Mouse (Mus musculus) intestine, embryonic 16.5 days (tissue): ENCODE results near the gene Znhit3. TPM values are rescaled to one million over a fixed set of nuclear protein-coding genes. Genes with fewer than 3 reads are reported as not detected.

Experiments used
- ATAC-seq: fragments of 200-750 bp; cut with Nextera tagmentation; 2 replicates; pipeline ENCODE4 v1.8.0; 2017; ENCODE audit warnings: moderate TSS enrichment, moderate library complexity
- H3K27ac ChIP-seq: fragments of 300-500 bp; sonication (generic); 2 replicates; pipeline ENCODE4 v1.5.1; 2014; ENCODE audit warnings: mild to moderate bottlenecking, low read length
- H3K27me3 ChIP-seq: fragments of 300-500 bp; sonication (generic); replicated peaks from 2 replicates; pipeline ENCODE4 v1.6.1; 2014; ENCODE audit warnings: low read length, control low read depth, mixed read lengths; ENCODE audit not compliant: control insufficient read depth, insufficient read depth
- H3K36me3 ChIP-seq: fragments of 300-500 bp; sonication (generic); 2 replicates; pipeline ENCODE4 v1.6.1; 2014; ENCODE audit warnings: low read length, control low read depth; ENCODE audit not compliant: control insufficient read depth, insufficient read depth
- H3K4me1 ChIP-seq: fragments of 300-500 bp; sonication (generic); 2 replicates; pipeline ENCODE4 v1.6.1; 2014; ENCODE audit warnings: low read length, control low read depth, mixed read lengths; ENCODE audit not compliant: control insufficient read depth, insufficient read depth
- H3K4me2 ChIP-seq: fragments of 300-500 bp; sonication (generic); 2 replicates; pipeline ENCODE4 v1.6.1; 2014; ENCODE audit warnings: low read depth, low read length, control low read depth
- H3K4me3 ChIP-seq: fragments of 300-500 bp; sonication (generic); 2 replicates; pipeline ENCODE4 v1.5.1; 2014; ENCODE audit warnings: mild to moderate bottlenecking, low read length
- H3K9ac ChIP-seq: fragments of 300-500 bp; sonication (generic); 2 replicates; pipeline ENCODE4 v1.6.1; 2014; ENCODE audit warnings: low read depth, low read length
- H3K9me3 ChIP-seq: fragments of 300-500 bp; sonication (generic); 2 replicates; pipeline ENCODE4 v1.6.1; 2016; ENCODE audit warnings: low read length, control low read depth; ENCODE audit not compliant: control insufficient read depth
- WGBS: fragments of 180-500 bp; shearing (Covaris S2); extraction: QIAGEN DNeasy Blood & Tissue Kit; methylation state at CpG from one replicate; pipeline ENCODE4 v1.1.7; 2014; 5-methylcytosine and 5-hydroxymethylcytosine counted together
- polyA plus RNA-seq: library from polyadenylated mRNA; unstranded; fragments of >200 nt; fragmentation: Nextera tagmentation; extraction: Ambion mirVana; gene quantifications from 2 replicates; pipeline ENCODE4 v1.2.1, GENCODE M21; 2015

Gene Znhit3
- 43.6 and 49.6 TPM in 2 replicates for polyA plus RNA-seq

- WGBS: 3% methylated on average over 34 of the region's 34 CpGs
- peak within 1 kb of the TSS; percentile 93 for H3K9ac ChIP-seq
These were observed at the start of gene Znhit3 for GRCm38 (mm10) chr11:84916053-84916702. Gene Znhit3, minus strand, starts transcription at chr11:84916366.

GRCm38 (mm10) chr11:84963556-84963955, 47.4 kb upstream of the Znhit3 start:
- no peak overlapping the region for H3K27ac ChIP-seq
- ATAC-seq: no peak
- no peak overlapping the region for H3K4me2 ChIP-seq
- H3K36me3 ChIP-seq: no peaks in the 10 kb centered on the region
- WGBS: 81% methylated on average over 3 of the region's 3 CpGs
- H3K4me1 ChIP-seq: peaks cover 5% of the 10 kb centered on the region; the same call in 1 of the 2 replicates
- no peaks in the 10 kb centered on the region for H3K9me3 ChIP-seq
- H3K9ac ChIP-seq: no peak overlapping the region
- peaks cover 9% of the 10 kb centered on the region for H3K27me3 ChIP-seq
- no peak overlapping the region for H3K4me3 ChIP-seq

More at GRCm38 (mm10) chr11:84916053-84916702, at the start of gene Znhit3:
- 0 out of 2 replicates have a peak, but pooled peaks cover 3% of the 10 kb centered on the region for H3K36me3 ChIP-seq
- H3K9me3 ChIP-seq: no peaks in the 10 kb centered on the region
- no peak within 1 kb of the TSS for H3K27ac ChIP-seq
- H3K4me1 ChIP-seq: 0 out of 2 replicates have a peak, but pooled peaks cover 3% of the 10 kb centered on the region
- peak; percentile 91 for ATAC-seq
- H3K27me3 ChIP-seq: no peaks in the 10 kb centered on the region
- peak within 1 kb of the TSS; percentile 90 for H3K4me3 ChIP-seq
- H3K4me2 ChIP-seq: peak within 1 kb of the TSS; percentile 64

GRCm38 (mm10) chr11:84962536-84962935, 46.4 kb upstream of the Znhit3 start:
- no peak overlapping the region for H3K4me2 ChIP-seq
- H3K9ac ChIP-seq: no peak overlapping the region
- H3K27ac ChIP-seq: no peak overlapping the region
- H3K9me3 ChIP-seq: no peaks in the 10 kb centered on the region
- peaks cover 12% of the 10 kb centered on the region for H3K4me1 ChIP-seq
- no peaks in the 10 kb centered on the region for H3K36me3 ChIP-seq
- no peak for ATAC-seq
- no peak overlapping the region for H3K4me3 ChIP-seq
- peaks cover 19% of the 10 kb centered on the region for H3K27me3 ChIP-seq
- 76% methylated on average over 4 of the region's 4 CpGs for WGBS

DNA sequence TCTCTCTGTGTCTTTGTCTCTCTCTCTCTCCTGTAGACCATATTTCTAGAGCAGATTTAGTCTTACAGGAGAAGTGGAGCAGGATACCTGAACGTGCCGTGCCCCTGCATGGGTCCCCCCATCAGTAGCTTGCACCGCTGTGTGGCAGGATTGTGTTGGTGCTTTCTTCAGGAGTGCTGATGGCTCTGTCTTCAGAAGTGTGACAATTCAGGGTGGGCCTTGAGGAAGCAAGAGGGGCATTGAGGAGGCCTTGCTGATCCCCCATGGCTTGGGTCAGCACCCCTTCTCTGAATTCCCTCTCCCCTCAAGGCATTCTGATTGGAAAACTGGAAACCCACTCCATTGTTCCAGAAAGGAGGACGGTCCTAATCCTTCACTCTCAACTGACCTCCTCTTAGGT, 45.4 kb upstream of the Znhit3 start:
- 88% methylated on average over 4 of the region's 4 CpGs for WGBS
- Histone ChIP-seq H3K4me2 (no peak overlapping the region), H3K27me3 (peaks cover 29% of the 10 kb centered on the region), H3K27ac (no peak overlapping the region), H3K4me3 (no peak overlapping the region), H3K36me3 (no peaks in the 10 kb centered on the region), H3K9ac (no peak overlapping the region), H3K9me3 (no peaks in the 10 kb centered on the region), H3K4me1 (peaks cover 13% of the 10 kb centered on the region)
- no peak for ATAC-seq

DNA sequence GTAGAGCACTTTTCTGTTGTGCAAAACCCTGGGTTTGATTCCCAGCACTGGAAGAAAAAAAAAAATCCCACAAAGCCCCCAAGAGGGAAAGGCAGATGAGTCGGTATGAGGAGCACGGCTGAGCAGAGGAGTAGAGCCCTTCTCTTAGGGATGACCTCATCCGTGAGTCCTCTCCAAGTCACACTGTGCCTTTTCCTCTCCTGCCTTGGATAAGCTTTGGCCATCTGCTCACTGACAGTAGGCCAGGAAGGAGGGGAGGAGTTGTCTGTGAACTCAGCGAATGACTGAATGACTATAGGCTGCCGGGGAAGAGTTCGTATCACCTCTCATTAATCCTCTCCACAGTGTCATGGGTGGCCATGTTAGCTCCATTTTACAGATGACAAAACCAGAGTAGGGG, 44.6 kb upstream of the Znhit3 start:
- Histone ChIP-seq H3K27me3 (peaks cover 35% of the 10 kb centered on the region), H3K9ac (no peak overlapping the region), H3K4me2 (no peak overlapping the region), H3K9me3 (no peaks in the 10 kb centered on the region), H3K27ac (no peak overlapping the region), H3K4me1 (peaks cover 13% of the 10 kb centered on the region), H3K36me3 (no peaks in the 10 kb centered on the region), H3K4me3 (no peak overlapping the region)
- ATAC-seq: no peak
- 70% methylated on average over 6 of the region's 6 CpGs for WGBS

DNA sequence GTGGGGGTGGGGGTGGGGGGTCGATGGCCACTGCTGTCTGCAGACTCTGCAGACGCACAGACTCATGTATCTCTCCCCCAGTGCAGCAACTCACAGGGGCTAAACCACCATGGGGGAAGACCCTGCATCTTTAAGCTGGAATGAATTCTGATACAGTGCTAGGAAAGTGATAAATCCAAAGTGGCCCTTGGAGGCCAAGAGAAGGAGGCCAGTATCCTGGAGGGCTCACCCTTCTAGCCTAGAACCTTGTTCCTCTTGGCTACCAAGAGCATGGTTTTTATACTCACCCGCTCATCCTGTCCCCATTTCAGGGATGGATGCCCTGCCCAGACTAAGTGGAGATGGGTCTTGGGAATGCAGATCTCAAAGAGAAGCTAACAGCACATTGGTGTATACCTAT, 44.1 kb upstream of the Znhit3 start:
- no peak for ATAC-seq
- Histone ChIP-seq H3K4me3 (no peak overlapping the region), H3K27ac (no peak overlapping the region), H3K27me3 (peaks cover 35% of the 10 kb centered on the region), H3K36me3 (no peaks in the 10 kb centered on the region), H3K4me1 (peaks cover 13% of the 10 kb centered on the region), H3K9ac (no peak overlapping the region), H3K9me3 (no peaks in the 10 kb centered on the region), H3K4me2 (no peak overlapping the region)
- WGBS: 46% methylated on average over 3 of the region's 3 CpGs

DNA sequence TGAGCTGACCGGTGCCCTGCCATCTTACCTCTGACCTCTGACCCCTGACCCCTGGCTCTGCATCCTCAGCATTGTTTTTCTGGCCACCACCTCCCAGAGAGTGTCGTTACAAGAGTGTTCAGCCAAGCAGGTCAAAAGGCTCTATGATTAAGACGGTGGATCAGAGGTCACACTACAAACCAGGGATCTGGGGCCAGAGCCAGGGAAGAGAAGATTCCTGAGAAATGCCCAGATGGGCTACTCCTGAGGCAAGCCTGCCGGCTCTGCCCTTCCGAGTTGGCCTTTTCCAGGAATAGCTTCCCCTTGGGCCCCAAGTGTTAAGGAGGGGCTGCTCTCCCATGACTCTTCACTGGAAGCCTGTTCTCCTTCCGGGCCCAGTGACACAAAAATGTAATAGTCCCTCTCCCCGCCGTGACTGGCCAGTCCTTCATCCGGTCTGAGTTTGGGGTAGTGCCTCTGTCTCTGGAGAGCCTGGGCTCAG, 43.6 kb upstream of the Znhit3 start:
- Histone ChIP-seq H3K27me3 (peaks cover 35% of the 10 kb centered on the region), H3K4me3 (no peak overlapping the region), H3K4me2 (no peak overlapping the region), H3K9ac (no peak overlapping the region), H3K9me3 (no peaks in the 10 kb centered on the region), H3K4me1 (peaks cover 13% of the 10 kb centered on the region), H3K36me3 (no peaks in the 10 kb centered on the region), H3K27ac (no peak overlapping the region)
- 8% methylated on average over 9 of the region's 9 CpGs for WGBS
- peak; percentile 46; the same call in 1 of the 2 replicates for ATAC-seq

DNA sequence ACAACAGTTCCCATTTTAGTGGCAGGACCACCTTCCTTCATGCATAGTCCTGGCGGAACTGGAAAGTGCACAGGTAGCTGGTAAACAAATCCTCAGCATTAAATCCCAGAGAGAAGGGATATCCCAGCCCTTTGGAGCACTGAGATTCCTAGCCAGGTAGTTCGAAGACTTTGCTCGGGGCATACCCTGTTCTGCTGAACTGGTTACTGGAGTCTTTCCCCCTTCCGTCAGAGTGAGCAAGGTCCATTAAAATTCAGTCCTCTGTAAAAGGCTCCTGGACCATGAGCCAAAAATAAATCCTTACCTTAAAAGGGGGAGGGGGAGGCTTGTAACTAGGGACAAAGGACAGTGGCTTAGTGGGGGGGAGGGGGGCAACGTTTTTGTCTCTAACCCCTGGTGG, 43.0 kb upstream of the Znhit3 start:
- H3K27me3 ChIP-seq: peaks cover 35% of the 10 kb centered on the region
- H3K36me3 ChIP-seq: no peaks in the 10 kb centered on the region
- ATAC-seq: no peak

DNA sequence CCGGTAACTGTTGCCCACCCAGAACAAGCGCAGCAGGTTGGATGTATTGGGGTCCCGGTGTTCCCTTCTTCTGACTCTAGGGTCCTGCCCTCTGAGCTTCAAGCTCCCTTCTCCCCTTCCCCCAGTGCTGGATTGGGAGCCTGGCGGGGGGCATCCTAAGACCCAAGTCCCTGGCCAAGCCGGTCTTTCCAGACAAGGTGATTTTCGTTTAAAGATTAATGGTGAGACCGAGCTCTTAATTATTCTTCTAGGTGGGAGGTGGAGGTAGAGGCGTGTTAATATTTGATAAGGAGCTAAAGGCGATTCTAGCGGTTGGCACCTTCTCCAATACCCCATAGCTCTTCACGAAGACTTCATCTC, 42.1 kb upstream of the Znhit3 start:
- Histone ChIP-seq H3K27me3 (peaks cover 35% of the 10 kb centered on the region), H3K9me3 (no peaks in the 10 kb centered on the region), H3K4me1 (peaks cover 13% of the 10 kb centered on the region), H3K4me3 (peak overlapping the region; percentile 33; the same call in 1 of the 2 replicates), H3K9ac (no peak overlapping the region), H3K4me2 (peak overlapping the region; percentile 49), H3K27ac (no peak overlapping the region), H3K36me3 (no peaks in the 10 kb centered on the region)
- no peak for ATAC-seq
- 3% methylated on average over 11 of the region's 11 CpGs for WGBS

More for the DNA sequence above, 43.0 kb upstream of the Znhit3 start:
- H3K4me3 ChIP-seq: no peak overlapping the region
- H3K4me2 ChIP-seq: no peak overlapping the region
- no peak overlapping the region for H3K27ac ChIP-seq
- no peak overlapping the region for H3K9ac ChIP-seq
- H3K9me3 ChIP-seq: no peaks in the 10 kb centered on the region
- 35% methylated on average over 5 of the region's 5 CpGs for WGBS
- peaks cover 13% of the 10 kb centered on the region for H3K4me1 ChIP-seq
